Mouse (Mus musculus): ENCODE data around the gene Srsf3.

Gene Srsf3

GRCm38 (mm10) chr17:29086916-29087315 lies 54.5 kb downstream of the Srsf3 start:
- no peak for DNase-seq (ENCODE audit: low spot score in 2 of 2)

- no peak for DNase-seq (ENCODE audit: low spot score in 2 of 2)
Observed at GRCm38 (mm10) chr17:29090776-29091175, 58.3 kb downstream of the Srsf3 start, which contains the start of gene Cdkn1a. Gene Cdkn1a (plus strand): TSS chr17:29090976.

GRCm38 (mm10) chr17:29091348-29091944 lies 59.0 kb downstream of the Srsf3 start:
- DNase-seq (ENCODE audit: low spot score in 2 of 2), result no peak

- no peak for DNase-seq (ENCODE audit: low spot score in 2 of 2)
Observed at GRCm38 (mm10) chr17:29092497-29092896, 60.1 kb downstream of the Srsf3 start.
